Mouse (Mus musculus) megakaryocyte, adult 5-6 weeks (primary cell): ENCODE data around the gene Parp8. TPM values are rescaled to one million over a fixed set of nuclear protein-coding genes. Genes with fewer than 3 reads are reported as not detected.

Experiments used
- ATAC-seq: 2 replicates; pipeline ENCODE4 v1.8.0; 2016; ENCODE audit warnings: mild to moderate bottlenecking, inconsistent platforms; ENCODE audit not compliant: poor library complexity, severe bottlenecking
- total RNA-seq, 2 experiments: library from RNA; stranded (forward) in 1 of 2; stranded (reverse) in 1 of 2; fragments of 153-499, 151-499 nt in 1 of 2; fragments of 221-1000, 200-1000 nt in 1 of 2; gene quantifications; 2 replicates each; pipeline versions ENCODE4 v1.2.3 to v1.2.4; 2015 to 2017

Gene Parp8
- total RNA-seq, 2 experiments from 2014 or later = 62.3 to 92.0 TPM

DNA sequence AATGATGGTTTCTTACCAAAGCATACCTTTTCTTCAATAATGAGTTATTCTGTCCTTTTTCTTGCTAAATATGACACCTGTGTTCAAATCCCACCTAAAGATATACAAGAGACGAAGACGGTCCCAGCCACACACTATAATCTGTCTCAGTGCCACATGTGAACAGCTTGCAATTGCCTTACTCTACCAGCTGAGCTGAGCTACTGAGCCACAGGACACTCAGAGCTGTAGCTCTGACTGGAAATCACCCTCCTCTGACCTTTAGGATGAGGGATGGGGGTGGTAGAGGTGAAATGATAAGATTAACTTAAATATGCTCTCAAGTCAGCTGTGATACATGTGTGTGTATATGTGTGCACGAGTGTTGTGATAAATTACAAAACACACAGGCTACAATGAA lies 57.9 kb downstream of the Parp8 start:
- ATAC-seq = no peak

DNA sequence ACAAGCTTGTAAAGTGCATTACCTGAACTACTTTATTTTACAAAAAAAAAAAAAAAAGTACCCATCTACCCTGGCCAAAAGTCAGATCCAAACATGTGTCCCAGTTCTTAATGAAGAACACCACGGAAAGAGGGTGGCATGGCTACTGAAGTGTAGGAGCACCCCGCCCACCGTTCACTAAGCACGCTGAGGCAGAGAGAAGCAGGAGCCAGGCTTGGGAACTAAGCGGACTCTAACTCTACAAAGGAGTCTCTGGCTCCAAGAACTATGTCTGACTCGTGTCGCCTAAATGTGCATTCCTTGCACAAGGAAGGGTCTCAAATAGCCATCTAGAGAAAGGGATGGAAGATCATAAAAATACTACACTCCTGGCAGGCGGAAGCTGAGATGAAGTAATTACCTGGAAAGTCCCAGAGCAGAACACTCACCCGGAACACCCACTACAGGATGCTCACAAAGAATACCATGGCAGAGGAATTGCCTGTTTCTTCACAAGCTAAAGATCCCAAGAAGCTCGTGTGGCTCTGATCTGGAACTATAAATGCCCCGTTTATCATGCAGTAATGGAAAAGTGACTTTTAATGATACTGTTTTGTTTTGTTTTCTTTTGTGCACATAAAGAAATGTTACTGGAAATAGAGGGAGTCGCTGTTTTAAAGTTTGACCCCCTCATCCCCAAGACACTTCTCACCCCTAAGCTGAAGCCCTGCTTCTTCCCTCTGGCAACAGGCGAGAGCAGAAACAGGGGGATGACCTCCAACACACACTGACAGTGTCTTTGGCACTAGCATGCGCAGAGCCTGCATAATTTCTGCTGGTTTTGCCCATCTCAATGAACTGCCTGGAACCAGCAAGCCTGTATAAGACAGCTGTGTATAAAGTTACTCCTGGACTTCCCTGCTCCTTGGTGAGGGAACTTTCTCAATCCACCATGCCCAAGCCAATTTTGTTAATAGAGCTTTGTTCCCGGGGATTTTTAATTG lies 62.6 kb downstream of the Parp8 start:
- ATAC-seq = no peak

GRCm38 (mm10) chr13:116958776-116959589 lies 66.4 kb downstream of the Parp8 start:
- ATAC-seq = no peak

DNA sequence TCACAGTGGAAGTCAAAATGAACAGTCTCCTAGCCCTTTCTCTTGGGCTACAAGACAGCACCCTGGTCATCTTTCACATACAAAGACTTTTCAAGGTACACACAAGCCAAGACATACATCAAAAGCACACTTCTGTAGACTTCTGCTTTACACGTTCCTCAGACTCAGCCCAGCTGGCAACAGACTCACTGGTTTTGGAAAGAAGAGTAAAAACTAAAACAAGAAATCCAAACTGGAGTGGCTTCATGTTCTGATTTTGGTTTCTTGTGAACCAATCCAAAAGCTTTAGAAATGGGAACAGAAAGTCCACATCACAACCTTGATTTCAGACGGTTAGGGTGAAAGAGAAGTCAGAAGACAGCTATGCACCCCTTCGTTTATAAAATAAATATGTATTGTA lies 67.8 kb downstream of the Parp8 start:
- ATAC-seq = peak; percentile 76

GRCm38 (mm10) chr13:116951336-116951735 lies 74.0 kb downstream of the Parp8 start:
- no peak for ATAC-seq

GRCm38 (mm10) chr13:116949527-116949926 lies 75.8 kb downstream of the Parp8 start:
- ATAC-seq = peak; percentile 97

GRCm38 (mm10) chr13:116949056-116949455 lies 76.3 kb downstream of the Parp8 start:
- ATAC-seq = no peak

GRCm38 (mm10) chr13:116948299-116948659 lies 77.1 kb downstream of the Parp8 start:
- no peak for ATAC-seq

- ATAC-seq = no peak
Observed at GRCm38 (mm10) chr13:116947611-116948298, 77.6 kb downstream of the Parp8 start.

- ATAC-seq = no peak
Observed at GRCm38 (mm10) chr13:116946566-116946965, 78.8 kb downstream of the Parp8 start.

GRCm38 (mm10) chr13:116941280-116942015 lies 83.9 kb downstream of the Parp8 start:
- ATAC-seq = no peak

- no peak for ATAC-seq
Observed at GRCm38 (mm10) chr13:116940761-116941160, 84.6 kb downstream of the Parp8 start.

- peak; percentile 91 for ATAC-seq
Observed at GRCm38 (mm10) chr13:116937019-116937418, 88.3 kb downstream of the Parp8 start.

DNA sequence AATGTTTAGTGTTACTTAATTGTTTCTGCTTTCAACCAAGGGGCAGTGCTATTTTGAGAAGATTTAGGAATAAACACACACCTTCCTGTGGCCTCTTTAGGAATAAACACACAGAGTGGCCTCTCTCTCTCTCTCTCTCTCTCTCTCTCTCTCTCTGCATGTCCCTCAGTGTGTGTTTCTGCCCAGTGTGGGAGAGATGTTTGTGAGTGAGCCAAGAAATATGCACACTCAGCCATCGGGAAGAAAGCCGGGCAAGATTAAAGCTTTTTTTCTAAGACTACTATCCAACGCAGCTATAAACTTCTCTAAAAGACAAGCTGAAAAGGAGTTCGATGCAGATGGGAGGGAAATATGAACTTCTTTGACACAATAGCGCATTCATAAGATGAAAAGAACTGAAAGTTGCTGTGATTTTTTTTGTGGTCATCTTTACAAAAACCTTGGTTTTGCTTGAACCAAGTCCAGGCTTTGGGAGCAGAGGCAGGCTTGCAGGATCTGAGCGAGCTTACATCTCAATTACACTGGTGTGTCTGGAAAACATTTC lies 107.9 kb downstream of the Parp8 start:
- no peak for ATAC-seq

DNA sequence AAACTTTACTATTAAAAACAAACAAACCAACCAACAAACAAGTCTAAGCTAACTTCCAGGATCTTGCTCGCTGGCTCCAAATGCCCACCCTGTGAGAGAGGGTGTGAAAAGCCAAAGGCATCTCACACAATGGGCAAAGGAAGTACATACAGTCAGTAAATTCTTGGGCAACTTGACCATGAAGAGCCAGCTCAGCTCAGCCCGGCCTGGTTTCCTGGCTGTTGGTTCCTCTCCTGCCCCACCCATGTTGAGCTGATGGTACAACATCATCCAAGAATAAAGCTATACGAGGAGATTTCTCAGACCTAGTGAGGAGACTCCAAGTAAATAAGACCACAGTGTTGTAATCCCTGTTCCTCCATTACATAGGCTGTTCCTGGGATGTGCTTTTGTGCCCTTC lies 117.1 kb downstream of the Parp8 start:
- ATAC-seq = peak; percentile 77

DNA sequence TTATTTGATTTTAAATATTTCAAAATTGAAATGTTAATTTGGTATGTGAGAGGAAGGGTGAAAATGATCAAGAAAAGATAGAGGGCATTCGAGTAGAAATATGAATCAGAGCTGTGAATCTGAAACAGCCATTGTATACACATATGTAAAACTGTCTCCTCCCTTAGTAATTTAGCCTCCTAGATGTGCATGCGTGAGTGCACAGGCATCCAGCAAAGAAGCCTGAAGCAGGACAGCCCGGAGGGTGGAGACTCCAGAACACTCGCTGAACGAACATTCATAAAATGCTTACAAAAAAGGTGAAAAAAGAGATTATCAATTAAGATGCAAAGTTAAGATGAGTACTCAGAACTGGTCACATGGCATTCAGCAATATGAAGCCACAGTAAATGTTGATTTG lies 121.9 kb downstream of the Parp8 start:
- ATAC-seq = no peak

- ATAC-seq = no peak
Observed at GRCm38 (mm10) chr13:116898395-116898794, 126.9 kb downstream of the Parp8 start.

DNA sequence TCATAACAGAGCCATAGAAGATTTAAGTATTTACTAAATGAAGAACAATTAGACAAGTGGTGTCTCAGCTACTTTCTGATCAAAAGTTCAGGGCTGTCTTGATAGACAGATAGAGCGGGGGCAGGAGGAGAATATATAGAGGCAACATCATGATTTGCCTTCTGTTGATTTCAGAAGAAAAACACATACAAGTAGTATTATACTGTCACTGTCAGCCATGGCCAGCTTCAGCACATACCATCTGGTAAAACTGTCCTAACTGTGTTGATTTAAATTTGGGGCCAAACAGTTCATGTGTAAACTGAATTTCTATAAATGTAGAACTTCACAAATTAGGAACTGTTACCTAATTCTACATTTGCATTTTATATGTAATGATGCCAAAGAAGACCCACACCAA lies 127.6 kb downstream of the Parp8 start:
- no peak for ATAC-seq

DNA sequence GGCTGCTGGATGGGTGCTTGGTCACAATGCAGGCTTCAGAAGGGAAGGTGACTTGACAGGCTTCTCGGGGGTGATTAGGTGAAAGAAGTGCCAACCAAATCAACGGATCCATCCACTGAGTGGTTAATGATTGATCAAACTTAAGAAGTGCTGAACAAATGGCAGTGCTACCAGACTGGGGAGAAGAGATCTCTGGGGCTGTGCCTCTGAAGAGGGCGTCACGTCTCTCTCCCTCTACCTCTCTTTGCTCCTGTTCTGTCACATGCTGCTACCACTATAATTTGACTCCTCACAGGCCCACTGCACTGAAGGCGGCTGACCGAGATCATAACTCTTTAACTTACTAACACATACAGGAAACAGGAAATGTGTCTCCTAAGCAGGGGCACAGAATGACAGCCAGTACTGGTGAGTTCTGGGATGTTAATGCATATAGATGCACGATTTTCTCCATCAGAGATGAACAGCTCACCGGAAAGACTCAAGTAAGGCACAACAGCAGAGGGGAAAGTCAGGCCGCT lies 140.9 kb downstream of the Parp8 start:
- ATAC-seq = no peak

DNA sequence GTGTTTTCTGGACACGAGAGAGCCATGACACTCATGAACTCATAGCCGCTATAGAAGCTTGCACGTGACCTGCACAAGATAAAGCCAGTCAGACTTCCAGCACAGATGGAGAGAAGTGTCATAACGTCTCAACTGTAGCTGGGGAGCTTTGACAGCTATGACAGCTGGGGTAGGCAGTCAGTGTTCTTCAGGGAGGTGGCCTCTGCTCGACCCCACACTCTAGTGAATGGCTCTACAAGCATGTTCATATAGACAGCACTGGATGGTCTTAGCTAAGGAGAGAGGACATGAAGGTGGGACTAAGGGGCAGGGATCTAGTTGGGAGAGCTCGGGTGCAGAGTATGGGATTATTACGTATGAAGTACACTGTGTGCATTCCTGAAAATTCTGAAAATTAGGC lies 143.1 kb downstream of the Parp8 start:
- ATAC-seq = no peak
